Comparison of ENCODE assay signal across 14 mouse cellular contexts in genomic region chr10:30883085-30883760, GRCm38 (mm10). TPM values are rescaled to one million over a fixed set of nuclear protein-coding genes. Genes with fewer than 3 reads are reported as not detected.
A peak's percentile ranks its signal among the peaks of the same experiment; 100 is the strongest.
DNase-seq lines count a peak whose midpoint lies in the region; ATAC-seq lines count a peak whose summit lies in the region.
"Had no signal": no experiment of that assay in that cellular context is flagged by ENCODE, and none has a peak within 500 bp of the region (broad histone marks: within the 10 kb centered on the region; RNA-seq: fewer than 3 reads in every experiment).

No protein-coding gene starts in this region.

- H3K4me1 ChIP-seq in embryonic facial prominence, embryonic 14.5 days (ENCODE audit: control insufficient read depth, insufficient read depth, low read length), result no peaks in the 10 kb centered on the region
- 0 out of 2 replicates have a peak, but pooled peaks cover 6% of the 10 kb centered on the region for H3K4me1 ChIP-seq in embryonic facial prominence, embryonic 10.5 days
- H3K4me1 ChIP-seq in midbrain, embryonic 12.5 days, result peaks cover 7% of the 10 kb centered on the region; the same call in 1 of the 2 replicates
- H3K4me1 ChIP-seq in liver, embryonic 12.5 days, result no peaks in the 10 kb centered on the region
- H3K4me1 ChIP-seq: liver, embryonic 13.5 days had no signal

- no peak overlapping the region for H3K4me2 ChIP-seq in embryonic facial prominence, embryonic 14.5 days (ENCODE audit: low read depth, low read length)
- H3K4me2 ChIP-seq in midbrain, embryonic 12.5 days (replicated peaks), result no peak overlapping the region
- no peak overlapping the region for H3K4me2 ChIP-seq in liver, embryonic 12.5 days
- H3K4me2 ChIP-seq: liver, embryonic 13.5 days had no signal

- no peaks in the 10 kb centered on the region for H3K36me3 ChIP-seq in embryonic facial prominence, embryonic 14.5 days (ENCODE audit: control insufficient read depth, insufficient read depth, low read length)
- no peaks in the 10 kb centered on the region for H3K36me3 ChIP-seq in embryonic facial prominence, embryonic 10.5 days (replicated peaks)
- H3K36me3 ChIP-seq in midbrain, embryonic 12.5 days, result no peaks in the 10 kb centered on the region
- no peaks in the 10 kb centered on the region for H3K36me3 ChIP-seq in liver, embryonic 12.5 days
- H3K36me3 ChIP-seq: liver, embryonic 13.5 days had no signal

- peak; percentile 12 for DNase-seq in embryonic facial prominence, embryonic 14.5 days (ENCODE audit: low spot score)
- no peak for DNase-seq in embryonic facial prominence, embryonic 10.5 days (ENCODE audit: low spot score)
- peak; percentile 74 for DNase-seq in 416B (ENCODE audit: low read depth)
- no peak for DNase-seq in heart, adult 18-20 months
- no peak for DNase-seq in natural killer cell, adult 2 months (ENCODE audit: low spot score in 2 of 2)
- DNase-seq: adrenal gland, adult 2 months; cerebellum, postnatal 10 days; liver, embryonic 13.5 days; lung, postnatal 14 days; spleen, adult 18-20 months had no signal

- H3K9ac ChIP-seq in embryonic facial prominence, embryonic 14.5 days (ENCODE audit: low read depth, low read length), result no peak overlapping the region
- no peak overlapping the region for H3K9ac ChIP-seq in midbrain, embryonic 12.5 days (replicated peaks)
- H3K9ac ChIP-seq in liver, embryonic 12.5 days, result no peak overlapping the region
- H3K9ac ChIP-seq: liver, embryonic 13.5 days had no signal

- no peak overlapping the region for H3K4me3 ChIP-seq in embryonic facial prominence, embryonic 14.5 days (ENCODE audit: low read depth, low read length)
- H3K4me3 ChIP-seq in embryonic facial prominence, embryonic 10.5 days, result no peak overlapping the region
- no peak overlapping the region for H3K4me3 ChIP-seq in midbrain, embryonic 12.5 days
- H3K4me3 ChIP-seq in liver, embryonic 12.5 days, result no peak overlapping the region
- H3K4me3 ChIP-seq: liver, embryonic 13.5 days had no signal

- ATAC-seq in embryonic facial prominence, embryonic 14.5 days (ENCODE audit: low read depth), result no peak
- ATAC-seq in granulocyte monocyte progenitor cell, adult 5-6 weeks (replicated peaks; ENCODE audit: poor library complexity, severe bottlenecking), result peak; percentile 33; the same call in 1 of the 2 replicates
- ATAC-seq in midbrain, embryonic 12.5 days (ENCODE audit: low FRiP score, low read depth), result peak; percentile 34; the same call in 1 of the 2 replicates
- ATAC-seq in liver, embryonic 12.5 days, result no peak

- no peaks in the 10 kb centered on the region for H3K27me3 ChIP-seq in embryonic facial prominence, embryonic 14.5 days (replicated peaks; ENCODE audit: control insufficient read depth, insufficient read depth, low read length)
- no peaks in the 10 kb centered on the region for H3K27me3 ChIP-seq in embryonic facial prominence, embryonic 10.5 days (replicated peaks; ENCODE audit: low read depth, poor library complexity, severe bottlenecking)
- H3K27me3 ChIP-seq in midbrain, embryonic 12.5 days, result no peaks in the 10 kb centered on the region
- H3K27me3 ChIP-seq in liver, embryonic 12.5 days (replicated peaks), result no peaks in the 10 kb centered on the region
- H3K27me3 ChIP-seq: liver, embryonic 13.5 days had no signal

- no peak overlapping the region for H3K27ac ChIP-seq in embryonic facial prominence, embryonic 14.5 days (replicated peaks; ENCODE audit: low read depth, low read length)
- no peak overlapping the region for H3K27ac ChIP-seq in embryonic facial prominence, embryonic 10.5 days (replicated peaks)
- no peak overlapping the region for H3K27ac ChIP-seq in midbrain, embryonic 12.5 days (replicated peaks)
- no peak overlapping the region for H3K27ac ChIP-seq in liver, embryonic 12.5 days
- H3K27ac ChIP-seq: liver, embryonic 13.5 days; stomach, postnatal 0 days had no signal

- H3K9me3 ChIP-seq in embryonic facial prominence, embryonic 14.5 days (ENCODE audit: control insufficient read depth, low read length), result 0 out of 2 replicates have a peak, but pooled peaks cover 4% of the 10 kb centered on the region
- H3K9me3 ChIP-seq in embryonic facial prominence, embryonic 10.5 days, result no peaks in the 10 kb centered on the region
- no peaks in the 10 kb centered on the region for H3K9me3 ChIP-seq in midbrain, embryonic 12.5 days
- H3K9me3 ChIP-seq in liver, embryonic 12.5 days (replicated peaks), result no peaks in the 10 kb centered on the region
- H3K9me3 ChIP-seq: liver, embryonic 13.5 days had no signal

- WGBS in embryonic facial prominence, embryonic 14.5 days, result 77% methylated on average over 4 of the region's 4 CpGs
- 77% methylated on average over 4 of the region's 4 CpGs for WGBS in embryonic facial prominence, embryonic 10.5 days
- 48% methylated on average over 4 of the region's 4 CpGs for WGBS in midbrain, embryonic 12.5 days
- WGBS in liver, embryonic 12.5 days (ENCODE audit: insufficient replicate concordance), result 46% methylated on average over 4 of the region's 4 CpGs

RNA-seq across cellular contexts. Expression of gene Hey2, which starts 40.6 kb away (rescaled TPM):
- polyA plus RNA-seq in embryonic facial prominence, embryonic 14.5 days (2014; fragmentation: Nextera tagmentation; extraction: Ambion mirVana), result 4.6 and 5.4 TPM in 2 replicates
- polyA plus RNA-seq in embryonic facial prominence, embryonic 10.5 days (2016; fragmentation: Nextera tagmentation; extraction: Ambion mirVana), result 2.5 and 3.2 TPM in 2 replicates
- total RNA-seq in granulocyte monocyte progenitor cell, adult 5-6 weeks (2014; fragmentation: Nextera tagmentation), result not detected in 2 replicates
- total RNA-seq in granulocyte monocyte progenitor cell, adult 5-6 weeks (2017), result not detected in 2 replicates
- 3.7 and 4.6 TPM in 2 replicates for polyA plus RNA-seq in midbrain, embryonic 12.5 days (2016; fragmentation: Nextera tagmentation; extraction: Ambion mirVana)
- polyA plus RNA-seq in liver, embryonic 12.5 days (2016; fragmentation: Nextera tagmentation; extraction: Ambion mirVana), result 0.49 and 0.65 TPM in 2 replicates
- 1 to 10 TPM; 4.3 to 4.4 TPM for total RNA-seq in heart, adult 18-20 months (2021)

Comparison
In these comparisons a context has a peak if more than half of its experiments do, and no peak if none do; other contexts are left out.
1. DNase-seq: peak in embryonic facial prominence, embryonic 14.5 days (single experiment) and 416B (single experiment); none in embryonic facial prominence, embryonic 10.5 days (single experiment), heart, adult 18-20 months (0 of 2) and natural killer cell, adult 2 months (0 of 2).
2. ATAC-seq: peak in granulocyte monocyte progenitor cell, adult 5-6 weeks (single experiment) and midbrain, embryonic 12.5 days (single experiment); none in embryonic facial prominence, embryonic 14.5 days (single experiment) and liver, embryonic 12.5 days (single experiment).